Mouse (Mus musculus): ENCODE measurements at regions not wholly inside any gene's neighbourhood (a gene's known extent, or its start where the extent isn't known, plus 50 kb on each side); places are given as distances from the start of the nearest gene placed in this dataset.

GRCm38 (mm10) chr4:124446615-124447014, 164.0 kb downstream of the 3100002H09Rik start:
- DNase-seq (ENCODE audit: low read depth, low spot score) = no peak

DNA sequence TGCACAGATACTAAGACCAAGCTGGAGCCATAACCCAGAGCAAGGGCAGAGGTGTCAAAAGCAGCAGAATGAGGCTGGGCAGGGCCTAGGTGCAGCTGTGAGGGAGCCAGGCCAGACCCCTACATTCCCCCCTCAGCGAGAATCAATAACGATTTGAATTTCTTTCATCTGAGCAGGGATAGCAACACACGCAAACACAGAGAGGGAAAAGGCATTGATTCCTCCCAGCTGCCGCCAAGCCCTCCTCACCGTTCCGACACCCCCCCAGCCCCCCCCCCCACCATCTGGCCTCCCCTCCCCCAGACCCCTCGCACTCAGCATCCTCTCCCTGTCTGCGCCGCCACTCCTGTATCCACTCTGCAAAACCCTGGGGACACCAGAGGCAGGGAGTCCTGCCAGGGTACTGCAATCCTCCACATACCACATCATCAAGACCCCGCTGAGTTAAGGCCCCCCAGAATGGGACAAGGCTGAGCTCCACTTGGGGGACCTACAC, 166.9 kb downstream of the 3100002H09Rik start:
- no peak for DNase-seq (ENCODE audit: low read depth, low spot score)

DNA sequence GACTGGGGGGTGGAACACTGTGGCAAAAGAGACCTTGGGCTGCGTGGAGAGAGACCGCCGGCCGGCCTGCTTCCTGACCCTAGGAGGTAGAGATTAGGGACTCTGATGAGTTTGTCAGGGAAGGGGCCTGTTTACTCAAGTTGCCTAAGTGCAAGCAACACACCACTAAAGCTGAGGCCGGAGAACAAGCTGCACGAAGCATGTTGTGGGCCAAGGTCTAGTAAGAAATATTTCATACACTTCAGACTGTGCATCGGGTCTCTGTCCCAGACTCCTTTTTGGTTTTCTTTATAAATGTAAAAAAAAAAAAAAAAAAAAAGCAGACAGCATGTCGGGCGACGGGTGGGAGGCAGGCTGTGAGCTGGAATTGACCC, 167.5 kb downstream of the 3100002H09Rik start:
- no peak for DNase-seq (ENCODE audit: low read depth, low spot score)

DNA sequence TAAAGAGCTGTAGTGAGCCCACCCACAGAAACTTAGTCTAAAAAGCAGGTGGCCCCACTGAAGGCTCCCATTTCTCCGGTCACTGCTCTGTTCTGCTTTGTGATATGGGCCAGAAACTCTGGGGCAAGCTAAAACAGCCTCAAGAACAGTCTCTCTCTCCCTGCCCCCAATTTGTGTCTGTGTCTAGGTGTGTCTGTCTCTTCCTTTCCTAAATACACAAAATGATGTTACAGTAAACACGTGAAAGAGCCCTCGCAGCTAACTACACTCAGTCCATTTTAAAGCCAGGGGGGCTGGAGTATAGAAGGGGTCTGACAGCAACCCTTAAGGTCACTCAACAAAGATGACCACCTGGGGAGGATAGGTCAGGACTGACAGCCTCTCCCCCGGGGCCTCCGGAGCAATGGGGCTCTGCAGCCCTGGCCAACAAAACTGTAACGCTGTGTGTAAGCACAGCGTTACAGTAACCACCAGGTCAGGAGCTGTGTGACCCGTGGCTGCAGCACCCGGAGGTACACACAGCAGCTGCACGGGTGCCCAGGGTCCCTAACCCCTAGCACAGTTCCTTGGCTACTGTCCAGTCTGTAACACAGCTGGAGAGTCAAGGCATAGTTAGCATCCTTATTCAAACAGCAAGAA, 168.0 kb downstream of the 3100002H09Rik start:
- no peak for DNase-seq (ENCODE audit: low read depth, low spot score)

- no peak for DNase-seq (ENCODE audit: low read depth, low spot score)
Measured at GRCm38 (mm10) chr4:124441737-124442487, 168.7 kb downstream of the 3100002H09Rik start.

DNA sequence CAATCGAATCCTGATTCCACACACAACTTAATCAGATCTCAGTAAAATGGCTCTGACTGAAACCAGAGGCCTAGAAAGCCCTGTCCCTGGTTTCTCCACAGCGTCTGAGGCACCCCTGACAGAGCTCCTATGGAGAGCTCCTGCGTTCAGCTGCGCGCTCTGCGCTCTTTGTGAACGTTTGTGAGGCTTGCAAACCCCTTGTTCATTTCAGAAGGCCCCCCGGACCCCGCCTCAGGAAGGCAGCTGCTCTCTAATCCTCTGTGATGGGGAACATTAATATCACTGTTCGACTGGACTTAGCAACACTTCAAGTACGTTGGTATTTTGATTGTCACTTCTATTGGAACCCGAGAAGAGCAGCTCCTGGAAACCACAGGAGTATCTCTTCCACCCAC, 175.6 kb downstream of the 3100002H09Rik start:
- DNase-seq (ENCODE audit: low read depth, low spot score) = no peak

DNA sequence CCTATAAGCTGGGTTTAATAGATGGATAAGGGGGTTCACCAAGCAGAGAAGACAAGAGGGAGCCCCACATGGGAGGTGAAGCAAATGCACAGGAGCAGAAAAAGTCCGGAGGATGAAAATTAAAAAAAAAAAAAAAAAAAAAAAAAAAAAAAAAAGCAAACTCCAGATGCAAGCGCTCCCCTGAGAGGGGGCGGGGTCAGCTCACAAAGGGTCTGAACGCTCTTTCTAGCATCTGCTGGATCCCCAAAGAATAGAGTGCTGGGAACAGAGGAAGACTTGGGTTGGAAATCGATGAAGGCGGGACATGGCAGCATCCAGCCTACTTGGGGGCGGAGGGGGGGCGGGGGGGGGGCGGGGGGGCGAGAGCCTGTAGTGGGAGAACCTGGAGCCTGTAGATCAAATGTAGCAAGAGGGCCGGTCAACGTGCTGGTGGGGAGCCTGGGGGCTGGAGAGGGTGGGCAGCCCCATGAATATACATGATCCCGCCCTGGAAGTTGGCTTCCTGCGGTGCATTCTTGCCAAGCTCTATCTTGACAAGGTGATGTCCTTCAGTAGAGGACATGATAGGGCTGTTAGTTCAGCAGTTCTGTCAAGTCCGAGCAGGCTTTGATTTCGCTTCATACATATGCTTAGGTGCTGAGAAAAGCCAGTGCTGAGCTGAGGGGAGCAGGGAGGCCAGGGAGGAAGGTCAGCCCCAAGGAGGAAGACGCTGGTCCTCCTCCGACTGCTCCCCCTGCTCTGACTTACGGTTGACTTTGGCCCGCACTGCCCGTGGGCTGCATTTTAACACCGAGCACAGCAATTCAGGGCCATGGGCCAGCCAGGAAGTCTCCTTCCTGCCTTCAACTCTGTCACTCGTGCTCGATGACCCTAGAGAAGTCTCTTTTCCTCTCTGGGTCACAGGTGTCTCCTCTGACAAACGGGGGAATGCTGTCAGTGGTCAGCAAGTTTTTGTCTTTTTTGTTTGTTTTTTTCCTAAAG, 176.3 kb downstream of the 3100002H09Rik start:
- DNase-seq (ENCODE audit: low read depth, low spot score) = no peak

DNA sequence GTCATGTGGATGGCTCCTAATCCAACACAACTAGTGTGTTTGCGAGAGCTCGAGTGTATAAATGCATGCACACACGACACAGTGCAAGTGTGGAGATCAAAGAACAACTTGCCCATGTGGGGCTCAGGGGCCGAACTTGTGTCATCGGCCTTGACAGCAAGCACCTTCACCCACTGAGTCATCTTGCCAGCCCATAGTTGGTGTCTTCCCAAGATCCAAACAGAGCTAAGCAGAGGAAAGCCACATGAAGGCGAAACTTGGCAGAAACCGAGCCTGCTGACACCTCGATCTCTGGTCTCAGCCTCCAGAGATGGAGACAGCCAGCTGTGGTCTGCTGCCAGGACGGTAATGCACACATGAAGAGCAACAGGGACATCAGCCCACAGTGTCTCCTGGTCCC, 177.1 kb downstream of the 3100002H09Rik start:
- no peak for DNase-seq (ENCODE audit: low read depth, low spot score)

DNA sequence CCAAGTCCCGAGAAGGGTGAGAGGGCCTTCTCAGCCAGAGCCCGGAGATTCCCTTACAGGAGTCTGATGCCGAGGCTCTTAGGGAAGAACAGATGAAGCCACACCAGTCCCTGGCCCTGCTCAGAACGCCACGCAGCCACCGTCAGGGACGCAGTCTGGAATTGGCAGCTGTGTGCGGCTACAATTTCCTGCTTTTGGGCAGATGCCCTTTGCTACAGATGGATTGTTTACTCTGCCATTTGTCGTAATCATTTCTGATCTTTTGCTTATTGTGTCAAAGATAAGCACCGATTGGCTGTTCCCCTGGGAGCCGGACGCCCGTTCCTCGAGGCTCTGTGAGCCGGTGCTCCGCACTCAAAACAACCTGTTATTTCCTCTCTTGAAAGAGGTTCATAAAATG, 179.4 kb downstream of the 3100002H09Rik start:
- DNase-seq (ENCODE audit: low read depth, low spot score) = no peak

- DNase-seq (ENCODE audit: low read depth, low spot score) = no peak
Measured at GRCm38 (mm10) chr4:124428844-124429243, 181.8 kb downstream of the 3100002H09Rik start.

DNA sequence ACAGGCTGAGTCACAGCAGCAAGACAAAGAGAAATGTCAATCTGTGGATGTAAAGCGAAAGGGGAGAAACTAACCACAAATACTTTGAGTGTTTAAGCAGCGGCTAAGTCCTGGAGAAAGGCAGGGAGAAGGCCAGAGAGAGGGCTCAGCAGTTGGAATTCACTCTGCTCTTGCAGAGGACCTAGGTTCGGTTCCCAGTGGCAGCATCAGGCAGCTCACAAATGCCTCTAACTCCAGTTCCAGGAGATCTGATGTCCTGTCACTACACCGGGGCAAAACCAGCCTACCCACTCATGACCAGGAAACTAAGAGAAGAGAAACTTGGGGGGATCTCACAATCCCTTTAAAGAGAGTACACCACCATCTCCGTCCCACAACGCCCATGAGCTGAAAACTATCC, 188.2 kb downstream of the 3100002H09Rik start:
- DNase-seq (ENCODE audit: low read depth, low spot score) = no peak

GRCm38 (mm10) chr4:124418431-124418830, 192.2 kb downstream of the 3100002H09Rik start:
- no peak for DNase-seq (ENCODE audit: low read depth, low spot score)

- DNase-seq (ENCODE audit: low read depth, low spot score) = no peak
Measured at GRCm38 (mm10) chr4:124417176-124417575, 193.4 kb downstream of the 3100002H09Rik start.

DNA sequence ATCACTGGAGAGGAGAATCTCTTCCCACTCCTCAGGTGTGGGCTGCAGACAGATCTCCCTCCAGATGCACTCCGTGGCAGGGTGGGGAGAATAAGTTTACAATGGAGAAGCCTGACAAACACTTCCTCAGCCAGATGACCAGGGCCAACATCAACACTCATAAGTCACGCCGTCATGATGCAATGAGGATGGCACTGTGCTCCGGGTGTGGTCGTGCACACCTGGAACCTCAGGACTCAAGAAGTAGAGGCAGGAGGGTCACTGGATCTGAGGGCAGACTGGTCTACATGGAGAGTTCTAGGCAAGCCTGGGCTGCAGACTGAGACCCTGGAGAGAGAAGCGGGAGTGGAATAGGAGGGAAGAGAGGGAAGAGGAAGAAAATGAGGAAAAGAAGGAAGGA, 194.3 kb downstream of the 3100002H09Rik start:
- DNase-seq (ENCODE audit: low read depth, low spot score) = no peak

DNA sequence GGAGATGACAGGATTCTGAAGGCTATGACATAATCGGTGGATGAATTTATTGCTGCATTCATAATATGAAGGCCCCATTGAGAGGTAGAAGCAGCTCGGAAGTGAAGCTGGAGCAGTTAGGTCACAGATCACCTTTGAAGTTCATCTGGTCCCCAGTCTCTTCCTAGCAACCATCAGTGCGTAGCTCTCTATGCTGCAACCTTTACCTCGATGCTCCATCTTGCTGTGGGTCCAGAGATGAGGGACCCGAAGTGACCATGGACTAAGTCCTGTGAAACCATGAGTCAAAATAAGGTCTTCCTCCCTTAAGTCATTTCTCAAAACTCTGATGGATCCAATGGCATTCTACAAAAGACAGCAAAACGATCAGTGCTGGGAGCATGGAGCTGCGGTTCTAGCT, 196.2 kb downstream of the 3100002H09Rik start:
- no peak for DNase-seq (ENCODE audit: low read depth, low spot score)

DNA sequence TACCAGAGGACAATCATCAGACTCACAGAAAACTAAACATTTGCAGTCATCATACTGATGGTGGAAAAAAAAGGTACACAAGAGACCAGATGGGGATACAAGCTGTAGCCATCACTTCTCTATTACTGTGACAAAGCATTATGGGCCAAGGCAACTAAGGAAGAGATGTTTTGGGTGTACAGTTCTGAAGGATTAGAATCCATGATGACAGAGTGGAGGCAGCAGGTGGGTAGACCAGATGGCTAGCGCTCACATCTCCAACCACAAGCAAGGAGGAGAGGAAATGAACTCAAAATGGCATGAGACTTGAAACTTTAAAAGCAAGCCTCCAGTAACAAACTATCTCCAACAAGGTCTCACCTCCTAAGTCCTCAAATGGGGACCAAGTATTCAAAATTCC, 201.3 kb downstream of the 3100002H09Rik start:
- no peak for DNase-seq (ENCODE audit: low read depth, low spot score)

DNA sequence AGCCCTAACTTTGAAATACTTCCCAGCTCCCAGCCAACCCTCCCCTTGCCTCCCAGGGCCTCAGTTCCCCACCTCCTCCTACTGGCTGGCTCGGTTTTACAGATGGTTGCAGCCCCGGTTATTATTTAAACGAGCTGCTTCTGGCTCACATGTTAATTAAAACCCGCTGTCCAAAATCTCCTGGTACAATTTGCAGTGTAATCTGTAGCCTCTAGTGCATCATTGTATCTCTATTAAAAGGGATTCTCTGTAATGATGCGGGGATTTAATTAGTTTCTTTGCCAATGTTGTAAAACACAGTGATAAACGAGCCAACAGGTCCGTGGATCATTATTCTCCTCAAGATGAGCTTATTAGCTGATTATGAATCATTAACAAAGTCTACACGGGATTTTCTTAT, 208.5 kb downstream of the 3100002H09Rik start:
- DNase-seq (ENCODE audit: low read depth, low spot score) = no peak

DNA sequence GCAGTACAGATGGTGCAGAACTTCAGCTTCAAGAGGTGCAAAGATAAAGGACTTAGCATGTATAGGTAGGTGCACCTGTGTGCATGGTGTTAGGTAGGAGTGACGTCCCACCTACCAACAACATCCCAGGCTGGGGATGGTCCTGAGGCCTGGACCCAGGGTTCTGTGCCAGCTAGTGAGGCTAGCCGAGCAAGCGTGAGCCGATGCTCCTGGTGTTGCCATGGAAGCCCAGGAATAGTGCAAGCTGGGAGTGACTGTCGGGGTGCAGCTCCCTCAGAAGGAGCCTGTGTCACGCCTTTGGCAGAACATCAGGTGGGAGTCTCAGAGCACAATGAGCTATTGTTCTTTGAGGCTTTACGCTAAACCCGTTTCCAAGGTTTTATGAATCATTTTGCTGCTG, 209.9 kb downstream of the 3100002H09Rik start:
- peak; percentile 80 for DNase-seq (ENCODE audit: low read depth, low spot score)

- no peak for DNase-seq (ENCODE audit: low read depth, low spot score)
Measured at GRCm38 (mm10) chr4:124400136-124400675, 210.4 kb downstream of the 3100002H09Rik start.

DNA sequence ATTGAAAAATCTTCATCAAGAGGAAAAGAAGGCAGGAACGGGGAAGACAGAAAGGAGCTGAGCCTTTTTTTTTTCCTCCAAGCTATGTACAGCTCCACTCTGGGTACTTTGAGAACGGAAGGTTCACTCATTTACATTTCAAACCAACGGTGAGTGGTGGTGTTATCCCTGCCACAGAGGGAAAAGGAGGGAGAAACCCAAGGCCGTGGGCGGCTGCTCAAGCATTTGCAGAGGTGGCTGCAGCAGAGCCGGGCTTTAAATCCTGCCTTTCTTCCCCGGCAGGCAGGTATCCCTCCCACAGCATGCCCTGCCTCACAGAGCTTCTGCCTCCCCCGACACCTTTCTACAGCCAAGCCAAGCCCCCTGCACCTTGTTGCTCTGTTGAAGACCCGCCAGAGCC, 212.2 kb downstream of the 3100002H09Rik start:
- DNase-seq (ENCODE audit: low read depth, low spot score) = peak; percentile 69

DNA sequence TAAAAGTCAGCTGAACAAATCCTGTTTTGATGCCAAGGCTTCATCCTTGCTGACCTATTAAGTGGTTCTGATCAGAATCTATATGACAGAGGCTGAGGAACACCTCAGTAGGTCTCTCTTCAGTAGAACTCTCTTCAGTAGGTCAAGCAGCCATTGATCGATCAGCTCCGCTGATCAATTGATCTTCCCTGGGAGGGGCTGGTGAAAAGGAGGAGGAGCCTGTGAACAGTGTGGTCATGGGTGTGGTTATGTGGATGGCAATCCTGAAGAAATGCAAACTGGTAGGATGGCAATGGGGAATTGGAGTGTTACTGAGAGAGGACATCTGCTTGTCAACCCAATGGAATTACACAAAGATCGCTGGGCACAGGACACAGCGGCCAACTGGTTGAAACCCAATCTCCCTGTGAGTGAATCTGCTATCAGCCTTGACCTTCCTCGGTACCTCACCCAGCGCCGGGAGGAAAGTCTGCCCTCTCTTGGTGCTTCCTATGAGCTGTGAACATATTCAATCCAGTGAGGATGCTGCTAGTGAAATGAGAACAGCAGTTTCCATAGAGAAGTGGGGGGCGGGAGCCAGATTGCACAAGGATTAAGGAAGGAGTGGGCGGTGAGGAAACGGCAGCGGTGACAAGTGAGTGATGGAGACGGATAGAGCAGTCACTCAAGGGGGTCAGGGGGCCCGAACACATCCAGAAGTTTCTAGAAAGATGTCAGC, 213.9 kb downstream of the 3100002H09Rik start:
- no peak for DNase-seq (ENCODE audit: low read depth, low spot score)
